ENCODE assay signal across 20 mouse cellular contexts in genomic region chr17:86467967-86468366, GRCm38 (mm10). TPM values are rescaled to one million over a fixed set of nuclear protein-coding genes. Genes with fewer than 3 reads are reported as not detected.
A peak's percentile ranks its signal among the peaks of the same experiment; 100 is the strongest.
DNase-seq lines count a peak whose midpoint lies in the region; ATAC-seq lines count a peak whose summit lies in the region.
"Had no signal": no experiment of that assay in that cellular context is flagged by ENCODE, and none has a peak within 500 bp of the region (broad histone marks: within the 10 kb centered on the region; RNA-seq: fewer than 3 reads in every experiment).

No protein-coding gene starts in this region.

- 0 out of 2 replicates have a peak overlapping the region, but pooled peaks have one; percentile 15 for H3K9ac ChIP-seq in forebrain, embryonic 16.5 days (replicated peaks; ENCODE audit: low read depth, low read length)
- H3K9ac ChIP-seq in forebrain, embryonic 11.5 days (ENCODE audit: low read length), result no peak overlapping the region
- H3K9ac ChIP-seq in heart, embryonic 15.5 days, result 0 out of 2 replicates have a peak overlapping the region, but pooled peaks have one; percentile 5
- H3K9ac ChIP-seq: forebrain, embryonic 15.5 days; hindbrain, embryonic 15.5 days; liver, embryonic 15.5 days had no signal

- H3K4me3 ChIP-seq in forebrain, embryonic 16.5 days (replicated peaks; ENCODE audit: low read length), result no peak overlapping the region
- no peak overlapping the region for H3K4me3 ChIP-seq in forebrain, embryonic 11.5 days (ENCODE audit: low read depth, low read length)
- no peak overlapping the region for H3K4me3 ChIP-seq in heart, embryonic 15.5 days
- H3K4me3 ChIP-seq: forebrain, embryonic 15.5 days; hindbrain, embryonic 15.5 days; liver, embryonic 15.5 days; megakaryocyte, embryonic 14.5 days had no signal

- ATAC-seq in forebrain, embryonic 16.5 days, result no peak
- ATAC-seq in forebrain, embryonic 11.5 days (replicated peaks; ENCODE audit: low FRiP score), result no peak
- no peak for ATAC-seq in heart, embryonic 15.5 days (replicated peaks; ENCODE audit: insufficient number of reproducible peaks, insufficient read depth, low FRiP score, low read depth)
- ATAC-seq in monocyte, adult 5-6 weeks (replicated peaks; ENCODE audit: insufficient number of reproducible peaks, low FRiP score, low TSS enrichment, poor library complexity, severe bottlenecking), result 0 out of 2 replicates have a peak, but pooled peaks have one; percentile 25
- ATAC-seq: forebrain, embryonic 15.5 days had no signal

- no peaks in the 10 kb centered on the region for H3K36me3 ChIP-seq in forebrain, embryonic 16.5 days (ENCODE audit: control insufficient read depth, insufficient read depth)
- no peaks in the 10 kb centered on the region for H3K36me3 ChIP-seq in forebrain, embryonic 11.5 days (ENCODE audit: control insufficient read depth, insufficient read depth, low read length)
- H3K36me3 ChIP-seq in heart, embryonic 15.5 days, result no peaks in the 10 kb centered on the region
- H3K36me3 ChIP-seq: forebrain, embryonic 15.5 days; hindbrain, embryonic 15.5 days; liver, embryonic 15.5 days had no signal

- no peaks in the 10 kb centered on the region for H3K9me3 ChIP-seq in forebrain, embryonic 16.5 days (ENCODE audit: control insufficient read depth, low read length)
- no peaks in the 10 kb centered on the region for H3K9me3 ChIP-seq in forebrain, embryonic 11.5 days (ENCODE audit: control insufficient read depth, low read length)
- no peaks in the 10 kb centered on the region for H3K9me3 ChIP-seq in heart, embryonic 15.5 days (replicated peaks)
- H3K9me3 ChIP-seq: forebrain, embryonic 15.5 days; hindbrain, embryonic 15.5 days; liver, embryonic 15.5 days; megakaryocyte, embryonic 14.5 days had no signal

- no peak overlapping the region for H3K4me2 ChIP-seq in forebrain, embryonic 16.5 days (ENCODE audit: low read length)
- no peak overlapping the region for H3K4me2 ChIP-seq in forebrain, embryonic 11.5 days (ENCODE audit: low read depth, low read length, severe bottlenecking)
- peak overlapping the region; percentile 50 for H3K4me2 ChIP-seq in heart, embryonic 15.5 days
- H3K4me2 ChIP-seq: forebrain, embryonic 15.5 days; hindbrain, embryonic 15.5 days; liver, embryonic 15.5 days had no signal

- no peaks in the 10 kb centered on the region for H3K27me3 ChIP-seq in forebrain, embryonic 16.5 days (replicated peaks; ENCODE audit: control insufficient read depth, insufficient read depth, low read length)
- H3K27me3 ChIP-seq in forebrain, embryonic 11.5 days (ENCODE audit: control insufficient read depth, insufficient read depth, low read length), result peaks cover 28% of the 10 kb centered on the region
- H3K27me3 ChIP-seq in heart, embryonic 15.5 days, result no peaks in the 10 kb centered on the region
- H3K27me3 ChIP-seq: forebrain, embryonic 15.5 days; hindbrain, embryonic 15.5 days; liver, embryonic 15.5 days had no signal

- WGBS in forebrain, embryonic 16.5 days, result 50% methylated on average over 5 of the region's 5 CpGs
- WGBS in forebrain, embryonic 11.5 days, result 58% methylated on average over 5 of the region's 5 CpGs
- WGBS in heart, embryonic 15.5 days, result 38% methylated on average over 5 of the region's 5 CpGs

- no peak overlapping the region for H3K27ac ChIP-seq in forebrain, embryonic 16.5 days (ENCODE audit: low read length)
- H3K27ac ChIP-seq in forebrain, embryonic 11.5 days (ENCODE audit: low read depth, low read length), result no peak overlapping the region
- peak overlapping the region; percentile 84 for H3K27ac ChIP-seq in heart, embryonic 15.5 days
- H3K27ac ChIP-seq: forebrain, embryonic 15.5 days; hindbrain, embryonic 15.5 days; kidney, postnatal 0 days; liver, embryonic 15.5 days had no signal

- DNase-seq in forebrain, embryonic 11.5 days (ENCODE audit: low spot score), result no peak
- DNase-seq in heart, adult 9 months (ENCODE audit: low spot score in 2 of 2), result no peak
- peak; percentile 21 for DNase-seq in retina, postnatal 1 day
- DNase-seq in retina, embryonic 14.5 days (ENCODE audit: low spot score), result no peak
- no peak for DNase-seq in T-cell, adult 2 months (ENCODE audit: low spot score)
- DNase-seq: kidney, adult 11 months; lung, postnatal 14 days; right cerebral cortex, postnatal 14 days; thymus, postnatal 36 days had no signal

- H3K4me1 ChIP-seq in forebrain, embryonic 16.5 days (replicated peaks; ENCODE audit: control insufficient read depth, insufficient read depth, low read length), result peaks cover 38% of the 10 kb centered on the region
- H3K4me1 ChIP-seq in forebrain, embryonic 11.5 days (replicated peaks; ENCODE audit: control insufficient read depth, insufficient read depth, low read length), result peaks cover 17% of the 10 kb centered on the region
- peaks cover 49% of the 10 kb centered on the region for H3K4me1 ChIP-seq in heart, embryonic 15.5 days (replicated peaks)

RNA-seq across cellular contexts. Expression of gene Gm10309, which starts 37.1 kb away (rescaled TPM):
- 0.40 and 1.2 TPM in 2 replicates for polyA plus RNA-seq in forebrain, embryonic 16.5 days (2015; fragmentation: Nextera tagmentation; extraction: Ambion mirVana)
- 0.13 and 0.24 TPM in 2 replicates for polyA plus RNA-seq in forebrain, embryonic 11.5 days (2014; fragmentation: Nextera tagmentation; extraction: Ambion mirVana)
- polyA plus RNA-seq in heart, embryonic 15.5 days (2015; fragmentation: Nextera tagmentation; extraction: Ambion mirVana), result 0.25 and 0.39 TPM in 2 replicates
- not detected in 3 replicates for total RNA-seq in monocyte, adult 5-6 weeks (2017)
- total RNA-seq: layer of hippocampus, adult 8-10 months; MEL; midbrain, postnatal 0 days had no signal
- polyA plus RNA-seq: liver, embryonic 15.5 days had no signal
